Mouse (Mus musculus) neural tube, embryonic 15.5 days (tissue): ENCODE results near the gene Trappc5. TPM values are rescaled to one million over a fixed set of nuclear protein-coding genes. Genes with fewer than 3 reads are reported as not detected.

Experiments used
- ATAC-seq: fragments of 200-750 bp; cut with Nextera tagmentation; 2 replicates; pipeline ENCODE4 v1.8.0; 2017; ENCODE audit warnings: mild to moderate bottlenecking, moderate TSS enrichment, moderate library complexity; ENCODE audit not compliant: low FRiP score
- H3K27ac ChIP-seq: fragments of 300-500 bp; sonication (generic); replicated peaks from 2 replicates; pipeline ENCODE4 v1.5.1; 2015; ENCODE audit warnings: mild to moderate bottlenecking, inconsistent platforms
- H3K27me3 ChIP-seq: fragments of 300-500 bp; sonication (generic); replicated peaks from 2 replicates; pipeline ENCODE4 v1.6.1; 2015; ENCODE audit warnings: inconsistent platforms
- H3K36me3 ChIP-seq: fragments of 300-500 bp; sonication (generic); 2 replicates; pipeline ENCODE4 v1.6.1; 2015; ENCODE audit warnings: inconsistent platforms
- H3K4me1 ChIP-seq: fragments of 300-500 bp; sonication (generic); 2 replicates; pipeline ENCODE4 v1.6.1; 2015; ENCODE audit warnings: inconsistent platforms
- H3K4me2 ChIP-seq: fragments of 300-500 bp; sonication (generic); 2 replicates; pipeline ENCODE4 v1.6.1; 2015; ENCODE audit warnings: inconsistent platforms, mild to moderate bottlenecking, moderate library complexity
- H3K4me3 ChIP-seq: fragments of 300-500 bp; sonication (generic); replicated peaks from 2 replicates; pipeline ENCODE4 v1.5.1; 2015; ENCODE audit warnings: mild to moderate bottlenecking, inconsistent platforms
- H3K9ac ChIP-seq: fragments of 300-500 bp; sonication (generic); replicated peaks from 2 replicates; pipeline ENCODE4 v1.6.1; 2015; ENCODE audit warnings: mild to moderate bottlenecking, inconsistent platforms
- H3K9me3 ChIP-seq: fragments of 300-500 bp; sonication (generic); replicated peaks from 2 replicates; pipeline ENCODE4 v1.6.1; 2016; ENCODE audit warnings: inconsistent platforms
- WGBS: fragments of 180-500 bp; shearing (Covaris S2); methylation state at CpG from one replicate; pipeline ENCODE4 v1.1.7; 2015; ENCODE audit warnings: mixed read lengths; 5-methylcytosine and 5-hydroxymethylcytosine counted together
- polyA plus RNA-seq: library from polyadenylated mRNA; unstranded; fragments of >200 nt; fragmentation: Nextera tagmentation; extraction: Ambion mirVana; gene quantifications from 2 replicates; pipeline ENCODE4 v1.2.1, GENCODE M21; 2015

The Trappc5 gene
- polyA plus RNA-seq, 1 experiment from 2014 or later, result 58.3 TPM

DNA sequence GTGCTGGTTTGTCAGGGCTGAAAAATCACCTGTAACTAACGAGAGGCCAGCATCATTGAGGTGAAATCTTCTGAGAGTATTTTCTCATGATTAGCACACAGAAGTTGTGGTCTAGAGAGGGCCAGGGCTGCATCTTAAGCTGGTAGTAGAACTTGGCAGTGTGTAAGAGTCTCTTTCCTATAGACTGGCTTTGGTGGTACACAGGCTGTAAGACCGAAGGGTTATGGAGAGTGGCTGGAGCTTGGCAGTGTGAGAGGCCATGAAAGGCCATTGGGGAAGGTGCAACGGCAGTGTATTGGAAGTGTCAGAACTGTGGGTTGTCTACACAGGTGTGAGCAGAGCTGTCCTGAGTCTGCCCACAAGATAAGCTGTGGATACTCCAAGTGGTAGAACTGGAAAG lies 34.2 kb downstream of the Trappc5 start:
- no peaks in the 10 kb centered on the region for H3K4me1 ChIP-seq
- H3K4me3 ChIP-seq, result no peak overlapping the region
- no peaks in the 10 kb centered on the region for H3K36me3 ChIP-seq
- WGBS, result 92% methylated on average over 3 of the region's 3 CpGs
- H3K27ac ChIP-seq, result no peak overlapping the region
- no peak overlapping the region for H3K4me2 ChIP-seq
- no peak for ATAC-seq
- no peaks in the 10 kb centered on the region for H3K9me3 ChIP-seq
- no peak overlapping the region for H3K9ac ChIP-seq
- no peaks in the 10 kb centered on the region for H3K27me3 ChIP-seq

DNA sequence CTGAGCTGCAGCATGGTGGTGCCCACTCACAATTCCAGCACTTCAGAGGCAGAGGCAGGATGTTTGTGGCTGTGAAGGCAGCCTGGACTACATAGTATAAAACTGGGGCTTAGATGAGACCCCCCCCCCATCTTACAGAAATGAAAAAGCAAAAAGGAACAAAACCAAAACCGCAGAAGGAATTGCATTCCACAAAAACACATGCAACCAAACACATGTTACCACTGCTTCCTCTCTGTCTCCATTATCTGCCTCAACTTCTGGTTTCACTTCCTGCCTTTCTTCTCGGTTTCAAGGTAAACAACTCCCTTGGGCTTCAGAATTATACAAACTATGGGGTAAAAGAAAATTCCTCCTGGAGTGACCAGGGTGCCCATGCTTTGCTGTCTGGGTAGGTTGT lies 35.5 kb downstream of the Trappc5 start:
- 68% methylated on average over 2 of the region's 2 CpGs for WGBS
- no peak overlapping the region for H3K4me3 ChIP-seq
- no peaks in the 10 kb centered on the region for H3K36me3 ChIP-seq
- no peaks in the 10 kb centered on the region for H3K9me3 ChIP-seq
- no peaks in the 10 kb centered on the region for H3K27me3 ChIP-seq
- no peak for ATAC-seq
- no peak overlapping the region for H3K4me2 ChIP-seq
- H3K4me1 ChIP-seq, result no peaks in the 10 kb centered on the region
- no peak overlapping the region for H3K27ac ChIP-seq
- no peak overlapping the region for H3K9ac ChIP-seq

DNA sequence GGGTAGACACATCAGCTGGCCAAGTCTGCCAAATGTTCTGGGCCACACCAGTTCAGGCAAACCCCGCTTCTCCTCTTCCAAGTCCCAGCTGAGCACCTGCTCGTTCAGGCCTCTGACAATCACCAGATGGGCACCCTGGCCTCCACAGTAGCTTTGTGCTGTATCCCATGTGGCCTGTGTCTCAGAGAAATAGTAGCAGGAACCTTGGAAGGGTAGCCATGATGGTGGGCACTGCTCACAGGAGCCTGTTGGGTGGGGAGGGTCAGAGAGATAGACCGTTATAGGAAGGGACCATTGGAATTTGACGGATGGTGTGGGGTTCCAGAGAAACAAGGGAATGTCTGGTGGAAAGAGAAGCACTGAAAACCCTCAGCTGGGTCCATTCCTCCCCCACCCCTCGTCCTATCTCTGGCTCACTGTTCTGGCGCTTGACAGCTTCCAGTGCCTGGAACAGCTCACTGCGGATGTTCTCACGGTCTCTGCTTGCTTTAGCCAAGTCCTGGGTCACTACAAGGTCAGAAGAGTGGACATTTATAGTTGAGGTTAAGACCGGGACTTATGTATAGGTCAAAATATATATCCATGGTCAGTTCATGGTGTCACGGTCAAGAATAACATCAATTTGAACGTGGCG lies 41.3 kb downstream of the Trappc5 start:
- WGBS, result 88% methylated on average over 12 of the region's 12 CpGs
- no peak overlapping the region for H3K9ac ChIP-seq
- no peak for ATAC-seq
- no peaks in the 10 kb centered on the region for H3K4me1 ChIP-seq
- no peaks in the 10 kb centered on the region for H3K9me3 ChIP-seq
- no peak overlapping the region for H3K27ac ChIP-seq
- no peak overlapping the region for H3K4me2 ChIP-seq
- H3K36me3 ChIP-seq, result no peaks in the 10 kb centered on the region
- H3K4me3 ChIP-seq, result no peak overlapping the region
- H3K27me3 ChIP-seq, result no peaks in the 10 kb centered on the region

DNA sequence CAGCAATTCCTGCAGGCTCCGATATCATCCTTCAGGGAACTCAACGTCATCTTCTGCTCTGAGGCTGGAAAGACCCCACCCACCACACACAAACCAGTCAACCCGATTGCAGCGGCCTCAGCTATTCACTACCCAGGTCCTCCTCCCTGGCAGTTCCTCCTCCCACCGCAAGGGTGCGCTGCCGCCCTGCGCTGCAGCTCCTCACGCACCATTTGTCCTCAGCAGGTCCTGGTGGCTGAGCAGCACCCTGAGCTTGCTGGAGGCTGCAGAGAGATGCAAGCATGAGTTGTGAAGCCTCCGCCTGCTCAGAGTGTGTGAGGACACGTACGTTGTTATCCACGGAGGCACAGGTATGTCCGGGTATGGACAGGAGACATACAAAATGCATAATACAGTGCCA lies 42.5 kb downstream of the Trappc5 start:
- no peak overlapping the region for H3K4me2 ChIP-seq
- no peaks in the 10 kb centered on the region for H3K4me1 ChIP-seq
- no peak overlapping the region for H3K27ac ChIP-seq
- no peak overlapping the region for H3K9ac ChIP-seq
- no peaks in the 10 kb centered on the region for H3K27me3 ChIP-seq
- WGBS, result 16% methylated on average over 14 of the region's 14 CpGs
- ATAC-seq, result no peak
- no peak overlapping the region for H3K4me3 ChIP-seq
- no peaks in the 10 kb centered on the region for H3K36me3 ChIP-seq
- no peaks in the 10 kb centered on the region for H3K9me3 ChIP-seq

DNA sequence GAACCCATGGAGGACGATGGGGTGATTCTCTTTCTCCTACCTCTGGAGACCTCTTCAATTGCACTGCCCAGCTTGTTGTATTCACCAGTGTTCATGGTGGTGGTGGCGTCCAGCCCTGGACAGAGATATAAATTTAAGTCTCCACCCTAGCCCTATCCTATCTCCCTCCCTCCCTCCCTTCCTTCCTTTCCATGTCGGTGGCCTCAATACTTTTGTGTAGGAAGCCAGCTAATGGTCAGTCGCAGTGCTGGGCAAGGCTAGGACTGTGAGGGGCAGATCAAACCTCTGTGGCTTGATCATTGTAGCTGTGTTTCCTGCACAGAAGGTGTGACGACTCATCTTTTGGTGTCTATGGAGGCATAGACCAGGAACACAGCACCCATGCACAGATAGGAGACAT lies 44.5 kb downstream of the Trappc5 start, which contains the start of gene Clec4g:
TSS of gene Clec4g (minus strand) at position 101 of the 400 bp plus-strand sequence.
- ATAC-seq, result no peak
- Histone ChIP-seq H3K4me1 (no peaks in the 10 kb centered on the region), H3K27ac (no peak within 1 kb of the TSS), H3K9me3 (no peaks in the 10 kb centered on the region), H3K4me3 (no peak within 1 kb of the TSS), H3K36me3 (no peaks in the 10 kb centered on the region), H3K4me2 (no peak within 1 kb of the TSS), H3K9ac (no peak within 1 kb of the TSS), H3K27me3 (no peaks in the 10 kb centered on the region)
- 73% methylated on average over 5 of the region's 5 CpGs for WGBS

DNA sequence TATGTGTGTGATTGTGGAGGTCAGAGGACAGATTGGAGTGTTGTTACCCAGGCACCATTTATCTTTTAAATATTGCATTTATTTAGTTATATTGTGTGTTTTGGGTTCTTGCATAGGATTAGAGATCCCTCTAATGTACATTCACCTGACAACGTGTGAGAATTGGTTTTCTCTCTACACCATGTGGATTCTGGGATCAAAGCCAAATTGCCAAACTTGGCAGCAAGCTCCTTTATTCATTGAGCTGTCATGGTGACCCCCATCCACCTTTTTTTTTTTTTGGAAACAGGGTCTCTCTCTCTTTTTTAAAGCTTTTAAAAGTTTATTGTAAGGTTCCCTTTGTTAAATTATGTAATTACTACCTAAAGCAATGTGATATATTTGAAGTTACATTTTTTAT lies 44.9 kb downstream of the Trappc5 start:
- no peaks in the 10 kb centered on the region for H3K36me3 ChIP-seq
- H3K4me1 ChIP-seq, result no peaks in the 10 kb centered on the region
- H3K4me2 ChIP-seq, result no peak overlapping the region
- H3K9ac ChIP-seq, result no peak overlapping the region
- ATAC-seq, result no peak
- no peaks in the 10 kb centered on the region for H3K9me3 ChIP-seq
- H3K27ac ChIP-seq, result no peak overlapping the region
- 22% methylated on average over 1 of the region's 1 CpGs for WGBS
- H3K4me3 ChIP-seq, result no peak overlapping the region
- no peaks in the 10 kb centered on the region for H3K27me3 ChIP-seq

Other genes with a start within 250 kb of the Trappc5 start
- gene Pex11g, start 208.6 kb upstream of the Trappc5 start, polyA plus RNA-seq, result 4.0 and 5.7 TPM in 2 replicates
- gene Tex45, start 205.4 kb upstream of the Trappc5 start, polyA plus RNA-seq, result 0.50 and 0.61 TPM in 2 replicates
- gene Zfp358, start 183.2 kb upstream of the Trappc5 start, polyA plus RNA-seq, result 62.7 and 64.3 TPM in 2 replicates
- gene Mcoln1, start 175.8 kb upstream of the Trappc5 start, polyA plus RNA-seq, result 97.7 and 106 TPM in 2 replicates
- gene Pnpla6, start 160.9 kb upstream of the Trappc5 start, polyA plus RNA-seq, result 42.5 and 44.3 TPM in 2 replicates
- gene C330021F23Rik, start 108.3 kb upstream of the Trappc5 start, polyA plus RNA-seq, result 0.52 and 0.56 TPM in 2 replicates
- gene Camsap3, start 89.0 kb upstream of the Trappc5 start, polyA plus RNA-seq, result 37.6 and 41.3 TPM in 2 replicates
- gene Xab2, start 55.0 kb upstream of the Trappc5 start, polyA plus RNA-seq, result 46.2 and 50.4 TPM in 2 replicates
- 86.0 and 90.1 TPM in 2 replicates for gene Pet100, start 54.8 kb upstream of the Trappc5 start, polyA plus RNA-seq
- gene Pcp2, start 50.8 kb upstream of the Trappc5 start, polyA plus RNA-seq, result 0.11 and 0.82 TPM in 2 replicates
- gene Stxbp2, start 45.3 kb upstream of the Trappc5 start, polyA plus RNA-seq, result 40.9 and 66.3 TPM in 2 replicates
- gene Retn, start 20.5 kb upstream of the Trappc5 start, polyA plus RNA-seq, result 0.27 and 0.56 TPM in 2 replicates
- 0.23 and 0.28 TPM in 2 replicates for gene Mcemp1, start 10.5 kb upstream of the Trappc5 start, polyA plus RNA-seq
- 21.7 and 22.8 TPM in 2 replicates for gene Fcor, start 3.9 kb upstream of the Trappc5 start, polyA plus RNA-seq
- 0.31 and 0.35 TPM in 2 replicates for gene Fcer2a, start 17.9 kb downstream of the Trappc5 start, polyA plus RNA-seq
- gene Clec4g, start 44.4 kb downstream of the Trappc5 start, polyA plus RNA-seq, result not detected in 2 replicates
- 0.28 TPM in 1 of 2 replicates, not detected in the other for gene Cd209a, start 72.7 kb downstream of the Trappc5 start, polyA plus RNA-seq
- gene Cd209e, start 178.0 kb downstream of the Trappc5 start, polyA plus RNA-seq, result 0.10 TPM in 1 of 2 replicates, not detected in the other
- gene Cd209d, start 202.3 kb downstream of the Trappc5 start, polyA plus RNA-seq, result not detected in 2 replicates